Mouse (Mus musculus) erythroblast, embryonic 14.5 days (primary cell): ENCODE results near the gene Bri3bp.

Experiments used
- GATA1 ChIP-seq: IDR thresholded peaks from 2 replicates; pipeline ENCODE4 v1.6.1; 2012; ENCODE audit warnings: low read length, inconsistent platforms, mixed read lengths
- TAL1 ChIP-seq: IDR thresholded peaks from 3 replicates; pipeline ENCODE4 v1.6.1; 2012; ENCODE audit warnings: low read length, inconsistent platforms, mixed read lengths

- TF ChIP-seq TAL1 (no peak), GATA1 (no peak)
These were observed 38.4 kb upstream of the Bri3bp start for GRCm38 (mm10) chr5:125402991-125403390.
